Mouse (Mus musculus) CH12.LX (cell line): ENCODE measurements around the gene Gper1. TPM values are rescaled to one million over a fixed set of nuclear protein-coding genes. Genes with fewer than 3 reads are reported as not detected.

ENCODE experiments used
- DNase-seq: peaks from one replicate; pipeline ENCODE4 v3.0.0-alpha.2; 2013; ENCODE audit errors: extremely low read depth
- H3K27ac ChIP-seq: 2 replicates; pipeline ENCODE4 v1.5.1; 2012; ENCODE audit warnings: low read depth, mild to moderate bottlenecking, control low read depth, moderate library complexity; ENCODE audit not compliant: insufficient read depth
- H3K27me3 ChIP-seq: replicated peaks from 2 replicates; pipeline ENCODE3; 2012; ENCODE audit warnings: inconsistent platforms
- H3K36me3 ChIP-seq, 2 experiments: replicated peaks in 1 of 2; 2 replicates each; pipeline versions ENCODE3 to v1.6.1; 2012; ENCODE audit warnings: inconsistent platforms in 1 of 2, low read length in 1 of 2, mild to moderate bottlenecking in 1 of 2, mixed read lengths in 1 of 2, moderate library complexity in 1 of 2; ENCODE audit not compliant: control insufficient read depth in 1 of 2, insufficient read depth in 1 of 2
- H3K4me1 ChIP-seq, 2 experiments: 2 replicates each; pipeline ENCODE4 v1.6.1; 2012; ENCODE audit warnings: inconsistent platforms in 1 of 2, moderate library complexity in 1 of 2; ENCODE audit not compliant: insufficient read depth in 2 of 2, control insufficient read depth in 1 of 2
- H3K4me2 ChIP-seq: 2 replicates; pipeline ENCODE4 v1.6.1; 2012; ENCODE audit warnings: low read depth, mild to moderate bottlenecking, control low read depth; ENCODE audit not compliant: poor library complexity, insufficient read depth, severe bottlenecking
- H3K4me3 ChIP-seq, 3 experiments: fragments of 150-350 bp in 1 of 3; sonication (generic) in 1 of 3; replicated peaks in 1 of 3; 2 replicates each; pipeline versions ENCODE3 to v1.5.1; 2011 to 2012; ENCODE audit warnings: low read depth in 2 of 3, low read length in 2 of 3, mild to moderate bottlenecking in 2 of 3, moderate library complexity in 2 of 3, control low read depth in 1 of 3, improper control_type of control experiment in 1 of 3, inconsistent platforms in 1 of 3, mixed read lengths in 1 of 3; ENCODE audit not compliant: poor library complexity in 1 of 3
- H3K79me2 ChIP-seq: replicated peaks from 2 replicates; pipeline ENCODE4 v1.6.1; 2012; ENCODE audit warnings: mild to moderate bottlenecking, moderate library complexity; ENCODE audit not compliant: control insufficient read depth, poor library complexity, insufficient read depth, severe bottlenecking; ENCODE audit errors: extremely low read depth
- H3K9ac ChIP-seq: 2 replicates; pipeline ENCODE4 v1.6.1; 2012; ENCODE audit warnings: low read depth, mild to moderate bottlenecking, control low read depth, moderate library complexity; ENCODE audit not compliant: insufficient read depth
- H3K9me3 ChIP-seq: replicated peaks from 2 replicates; pipeline ENCODE3; 2012; ENCODE audit warnings: low read length, inconsistent platforms, mixed read lengths
- CHD2 ChIP-seq: IDR thresholded peaks from 2 replicates; pipeline ENCODE4 v1.6.1; 2011; ENCODE audit warnings: low read length, improper control_type of control experiment
- E2F4 ChIP-seq: IDR thresholded peaks from 2 replicates; pipeline ENCODE4 v1.6.1; 2011; ENCODE audit warnings: low read depth, low read length, improper control_type of control experiment; ENCODE audit not compliant: insufficient replicate concordance
- ELF1 ChIP-seq: IDR thresholded peaks from 2 replicates; pipeline ENCODE4 v1.6.1; 2014; ENCODE audit warnings: low read depth, mild to moderate bottlenecking, inconsistent platforms, low read length, improper control_type of control experiment
- ETS1 ChIP-seq: conservative IDR thresholded peaks from 2 replicates; pipeline ENCODE4 v1.6.1; 2012; ENCODE audit warnings: low read depth, mild to moderate bottlenecking, inconsistent platforms, low read length, improper control_type of control experiment, moderate library complexity
- GABPA ChIP-seq: IDR thresholded peaks from 2 replicates; pipeline ENCODE4 v1.6.1; 2012; ENCODE audit warnings: low read depth, low read length, improper control_type of control experiment, inconsistent platforms; ENCODE audit not compliant: insufficient replicate concordance
- HCFC1 ChIP-seq: IDR thresholded peaks from 2 replicates; pipeline ENCODE4 v1.6.1; 2012; ENCODE audit warnings: low read depth, mild to moderate bottlenecking, inconsistent platforms, low read length, improper control_type of control experiment
- MAFK ChIP-seq: IDR thresholded peaks from 2 replicates; pipeline ENCODE4 v1.6.1; 2011; ENCODE audit warnings: low read length, improper control_type of control experiment; ENCODE audit not compliant: insufficient replicate concordance
- MEF2A ChIP-seq: IDR thresholded peaks from 2 replicates; pipeline ENCODE4 v1.6.1; 2014; ENCODE audit warnings: low read depth, mild to moderate bottlenecking, inconsistent platforms, low read length, improper control_type of control experiment, borderline replicate concordance
- MXI1 ChIP-seq: IDR thresholded peaks from 2 replicates; pipeline ENCODE4 v1.6.1; 2011; ENCODE audit warnings: mild to moderate bottlenecking, low read depth, low read length, improper control_type of control experiment
- MYC ChIP-seq: IDR thresholded peaks from 2 replicates; pipeline ENCODE4 v1.6.1; 2011; ENCODE audit warnings: low read depth, mild to moderate bottlenecking, improper control_type of control experiment, low read length
- NELFE ChIP-seq: IDR thresholded peaks from 2 replicates; pipeline ENCODE4 v1.6.1; 2011; ENCODE audit warnings: low read depth, low read length, improper control_type of control experiment
- PAX5 ChIP-seq: IDR thresholded peaks from 2 replicates; pipeline ENCODE4 v1.6.1; 2012; ENCODE audit warnings: low read length, inconsistent platforms, mixed read lengths
- POLR2AphosphoS2 ChIP-seq: IDR thresholded peaks from 2 replicates; pipeline ENCODE4 v1.6.1; 2011; ENCODE audit warnings: low read depth, low read length, improper control_type of control experiment
- RAD21 ChIP-seq: IDR thresholded peaks from 2 replicates; pipeline ENCODE4 v1.6.1; 2011; ENCODE audit warnings: low read depth, mild to moderate bottlenecking, low read length, improper control_type of control experiment, moderate library complexity
- RCOR1 ChIP-seq: conservative IDR thresholded peaks from 2 replicates; pipeline ENCODE4 v1.6.1; 2012; ENCODE audit warnings: low read depth, mild to moderate bottlenecking, inconsistent platforms, low read length, improper control_type of control experiment
- UBTF ChIP-seq: IDR thresholded peaks from 2 replicates; pipeline ENCODE4 v1.6.1; 2012; ENCODE audit warnings: low read depth, mild to moderate bottlenecking, inconsistent platforms, low read length, improper control_type of control experiment, moderate library complexity
- USF2 ChIP-seq: conservative IDR thresholded peaks from 2 replicates; pipeline ENCODE4 v1.6.1; 2011; ENCODE audit warnings: low read depth, low read length, improper control_type of control experiment
- ZMIZ1 ChIP-seq: IDR thresholded peaks from 2 replicates; pipeline ENCODE4 v1.6.1; 2012; ENCODE audit warnings: low read depth, mild to moderate bottlenecking, inconsistent platforms, low read length, improper control_type of control experiment
- dilution Hi-C: fragments of 300-500 bp; cut with MboI; formaldehyde crosslinking; loops from 2 replicates; pipeline ENCODE4 v1.14.3; 2020; ENCODE audit warnings: low sequenced_read_pairs; ENCODE audit not compliant: extremely low pct_unique_long_range_greater_than_20kb, extremely low pct_ligation_motif_present
- in situ Hi-C: fragments of 300-500 bp; cut with MboI; formaldehyde crosslinking; loops from 3 replicates; pipeline ENCODE4 v1.14.3; 2019; ENCODE audit warnings: low sequenced_read_pairs, low pct_ligation_motif_present, low pct_unique_long_range_greater_than_20kb, mixed read lengths
- polyA plus RNA-seq: library from polyadenylated mRNA; unstranded; fragments of >175 nt; gene quantifications from 2 replicates; pipeline ENCODE4 v1.2.1, GENCODE M21; 2012; ENCODE audit warnings: low read depth; ENCODE audit not compliant: insufficient read length
- total RNA-seq, 2 experiments: library from RNA; depleted of rRNA; stranded (reverse); fragments of 300-350 nt in 1 of 2; fragments of >200 nt in 1 of 2; gene quantifications; 2 replicates each; pipeline ENCODE4 v1.2.3; 2012 to 2014

The Gper1 gene
- total and polyA plus RNA-seq, 3 experiments: 0.13 TPM; not detected in 2

GRCm38 (mm10) chr5:139429818-139430341 is 6.9 kb downstream of the Gper1 start:
- no peaks in the 10 kb centered on the region for H3K27me3 ChIP-seq
- no peak overlapping the region for H3K4me2 ChIP-seq
- DNase-seq: no peak
- H3K79me2 ChIP-seq: no peaks in the 10 kb centered on the region
- peaks cover 0 to 82% of the 10 kb centered on the region in 2 experiments for H3K36me3 ChIP-seq
- peaks cover 0 to 15% of the 10 kb centered on the region in 2 experiments; a peak in 3 of 4 replicates for H3K4me1 ChIP-seq
- no peak overlapping the region for H3K4me3 ChIP-seq
- TF ChIP-seq UBTF (no peak), MAFK (no peak), PAX5 (no peak), RAD21 (no peak), NELFE (no peak), RCOR1 (no peak), HCFC1 (no peak), MXI1 (no peak), MYC (no peak), ELF1 (no peak), CHD2 (no peak), ETS1 (no peak), POLR2AphosphoS2 (no peak), MEF2A (no peak), E2F4 (no peak), GABPA (no peak)
- TF ChIP-seq, all 38 proteins: peak for 0
- in situ Hi-C loops (no loop called here), dilution Hi-C loops (no loop called here)
- H3K9me3 ChIP-seq: no peaks in the 10 kb centered on the region
- H3K9ac ChIP-seq: no peak overlapping the region
- H3K27ac ChIP-seq: no peak overlapping the region

GRCm38 (mm10) chr5:139432333-139432732 is 9.4 kb downstream of the Gper1 start:
- dilution Hi-C loops: no loop called here
- Histone ChIP-seq H3K27me3 (no peaks in the 10 kb centered on the region), H3K4me2 (no peak overlapping the region), H3K79me2 (no peaks in the 10 kb centered on the region), H3K9me3 (no peaks in the 10 kb centered on the region), H3K9ac (no peak overlapping the region), H3K4me3 (no peak overlapping the region), H3K4me1 (peaks cover 0 to 10% of the 10 kb centered on the region in 2 experiments; a peak in 2 of 4 replicates), H3K36me3 (peaks cover 0 to 74% of the 10 kb centered on the region in 2 experiments), H3K27ac (no peak overlapping the region)
- TF ChIP-seq E2F4 (no peak), USF2 (no peak), RAD21 (no peak), ZMIZ1 (no peak)
- DNase-seq: no peak
- in situ Hi-C loops: no loop called here
